Mouse (Mus musculus): ENCODE results near the gene Fam110a. TPM values are rescaled to one million over a fixed set of nuclear protein-coding genes. Genes with fewer than 3 reads are reported as not detected.

The Fam110a gene
- polyA plus RNA-seq, 1 experiment, result 29.5 TPM

DNA sequence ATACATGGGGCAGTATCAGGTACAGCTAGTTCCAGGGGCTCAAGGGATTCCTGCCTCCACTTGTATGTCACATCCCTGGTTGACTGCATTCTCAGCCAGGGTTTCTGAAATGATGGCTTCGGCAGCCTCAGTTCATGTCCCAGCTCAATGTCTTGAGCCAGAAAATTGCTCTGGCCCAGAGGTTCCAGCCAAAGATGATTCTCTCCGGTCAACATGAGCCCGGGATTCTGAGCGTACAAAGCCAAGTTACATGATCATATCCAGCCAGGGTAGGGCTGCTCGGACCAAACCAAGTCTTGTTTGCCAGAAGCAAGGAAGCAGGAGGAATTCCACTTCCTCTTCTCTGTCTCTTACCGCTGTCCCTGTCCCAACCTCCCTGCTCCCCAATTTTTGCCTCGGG is 31.7 kb downstream of the Fam110a start:
- Histone ChIP-seq H3K4me3 (replicated peaks) (no peak overlapping the region), H3K9me3 (no peaks in the 10 kb centered on the region), H3K4me1 (peaks cover 10% of the 10 kb centered on the region), H3K27me3 (replicated peaks) (peaks cover 22% of the 10 kb centered on the region), H3K36me3 (replicated peaks; ENCODE audit: low read length) (no peaks in the 10 kb centered on the region)
- TF ChIP-seq GATA1 (IDR thresholded peaks at IDR 0.05; ENCODE audit: borderline replicate concordance, low read length), result no peak
- TF ChIP-seq FLI1 (IDR thresholded peaks at IDR 0.05; ENCODE audit: low read length), result no peak

DNA sequence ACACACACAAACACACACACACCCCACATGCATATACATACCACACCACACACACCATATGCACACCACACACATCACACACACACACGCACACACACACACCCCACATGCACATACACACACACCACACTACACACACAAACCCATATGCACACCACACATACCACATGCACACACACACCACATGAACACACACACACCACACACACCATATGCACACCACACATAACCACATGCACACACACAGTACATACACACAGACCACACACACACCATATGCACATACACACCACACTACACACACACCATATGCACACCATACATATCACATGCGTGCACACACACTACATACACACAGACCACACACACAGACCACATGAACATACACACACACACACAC is 32.4 kb downstream of the Fam110a start:
- H3K27me3 ChIP-seq (replicated peaks), result peaks cover 25% of the 10 kb centered on the region
- H3K36me3 ChIP-seq (replicated peaks; ENCODE audit: low read length), result no peaks in the 10 kb centered on the region
- H3K9me3 ChIP-seq, result no peaks in the 10 kb centered on the region
- peaks cover 10% of the 10 kb centered on the region for H3K4me1 ChIP-seq
- H3K4me3 ChIP-seq (replicated peaks), result peak overlapping the region; percentile 21
- TF ChIP-seq GATA1 (IDR thresholded peaks at IDR 0.05; ENCODE audit: borderline replicate concordance, low read length), result peak; percentile 43; the same call in 1 of the 3 replicates
- no peak for TF ChIP-seq FLI1 (IDR thresholded peaks at IDR 0.05; ENCODE audit: low read length)

DNA sequence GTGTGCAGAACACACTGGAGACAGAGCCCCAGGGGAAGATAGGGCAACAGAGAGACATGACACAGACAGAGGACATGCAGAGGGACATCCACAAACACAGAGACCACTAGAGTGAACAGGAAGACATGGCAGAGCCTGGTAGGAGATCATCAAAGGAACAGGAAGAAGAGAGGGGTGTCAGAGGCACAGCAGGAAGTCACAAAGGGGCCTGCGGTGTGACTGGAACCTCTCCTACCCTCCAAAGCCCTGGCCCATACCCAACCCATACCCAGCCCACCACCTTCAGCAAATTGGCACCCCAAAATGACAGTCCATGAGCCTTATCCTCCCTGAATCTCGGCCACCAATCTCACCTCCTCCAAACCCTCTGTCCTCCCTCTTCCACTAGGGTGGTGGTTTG is 35.9 kb downstream of the Fam110a start:
- peaks cover 10% of the 10 kb centered on the region for H3K4me1 ChIP-seq
- no peak overlapping the region for H3K4me3 ChIP-seq (replicated peaks)
- no peak for TF ChIP-seq GATA1 (IDR thresholded peaks at IDR 0.05; ENCODE audit: borderline replicate concordance, low read length)
- no peak for TF ChIP-seq FLI1 (IDR thresholded peaks at IDR 0.05; ENCODE audit: low read length)
- H3K27me3 ChIP-seq (replicated peaks), result peaks cover 33% of the 10 kb centered on the region
- no peaks in the 10 kb centered on the region for H3K9me3 ChIP-seq
- no peaks in the 10 kb centered on the region for H3K36me3 ChIP-seq (replicated peaks; ENCODE audit: low read length)

GRCm38 (mm10) chr2:151941269-151941668 is 38.8 kb downstream of the Fam110a start:
- no peaks in the 10 kb centered on the region for H3K36me3 ChIP-seq (replicated peaks; ENCODE audit: low read length)
- no peak overlapping the region for H3K4me3 ChIP-seq (replicated peaks)
- H3K27me3 ChIP-seq (replicated peaks), result peaks cover 35% of the 10 kb centered on the region
- TF ChIP-seq GATA1 (IDR thresholded peaks at IDR 0.05; ENCODE audit: borderline replicate concordance, low read length), result no peak
- TF ChIP-seq FLI1 (IDR thresholded peaks at IDR 0.05; ENCODE audit: low read length), result no peak
- H3K4me1 ChIP-seq, result peaks cover 10% of the 10 kb centered on the region
- H3K9me3 ChIP-seq, result no peaks in the 10 kb centered on the region

DNA sequence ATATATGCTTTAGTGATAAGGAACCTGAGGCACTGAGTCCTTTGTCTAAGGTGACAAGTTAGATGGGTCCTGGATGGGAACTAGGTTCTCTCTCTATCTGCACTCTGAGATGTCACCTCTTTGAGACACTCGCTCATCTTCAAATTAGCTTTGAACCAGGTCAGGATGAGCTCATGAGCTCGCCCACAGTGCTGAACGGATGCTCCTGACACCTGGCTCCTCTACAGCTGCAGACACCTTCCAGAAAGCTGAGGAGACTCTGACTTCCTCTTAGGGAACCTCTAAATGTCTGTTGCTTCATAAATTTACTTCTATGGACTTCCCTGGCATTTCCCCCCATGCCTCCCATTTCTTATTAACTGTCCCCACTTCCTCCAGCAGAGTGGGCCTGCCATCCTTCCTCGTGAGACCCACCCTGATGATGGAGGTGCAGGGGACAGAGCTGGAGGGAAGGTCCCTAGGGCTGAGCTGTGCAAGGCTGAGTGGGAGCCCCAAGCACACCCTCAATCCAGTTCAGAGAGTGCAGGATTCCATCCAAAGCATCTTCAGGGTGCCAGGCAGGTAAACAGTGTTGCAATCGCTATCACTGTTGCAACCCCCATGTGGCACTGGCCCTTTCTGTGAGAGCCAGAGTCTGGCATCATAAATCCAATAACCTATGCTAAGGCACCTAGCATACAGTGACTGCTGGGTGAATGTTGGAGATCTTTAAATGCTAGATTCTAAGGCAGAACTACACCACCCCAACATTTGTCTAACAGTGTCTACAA is 40.2 kb downstream of the Fam110a start:
- H3K4me3 ChIP-seq (replicated peaks), result no peak overlapping the region
- H3K36me3 ChIP-seq (replicated peaks; ENCODE audit: low read length), result no peaks in the 10 kb centered on the region
- TF ChIP-seq FLI1 (IDR thresholded peaks at IDR 0.05; ENCODE audit: low read length) (no peak), GATA1 (IDR thresholded peaks at IDR 0.05; ENCODE audit: borderline replicate concordance, low read length) (no peak)
- H3K9me3 ChIP-seq, result no peaks in the 10 kb centered on the region
- peaks cover 35% of the 10 kb centered on the region for H3K27me3 ChIP-seq (replicated peaks)
- peaks cover 10% of the 10 kb centered on the region for H3K4me1 ChIP-seq

DNA sequence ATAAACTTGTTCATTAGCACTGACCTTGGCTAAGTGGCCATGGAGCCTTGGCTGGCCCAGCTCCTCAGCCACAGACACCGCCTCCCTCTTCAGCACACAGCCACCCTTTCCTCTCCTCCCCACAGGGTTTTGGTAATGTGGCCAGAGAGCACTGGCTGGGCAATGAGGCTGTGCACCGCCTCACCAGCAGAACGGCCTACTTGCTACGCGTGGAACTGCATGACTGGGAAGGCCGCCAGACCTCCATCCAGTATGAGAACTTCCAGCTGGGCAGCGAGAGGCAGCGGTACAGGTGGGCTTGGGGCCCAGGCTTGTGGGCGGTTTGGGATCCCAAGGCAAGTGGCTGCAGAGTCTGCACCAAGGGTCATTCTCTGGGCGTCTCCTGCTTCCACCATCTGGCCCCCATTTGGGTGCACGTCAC is 41.2 kb downstream of the Fam110a start:
- TF ChIP-seq GATA1 (IDR thresholded peaks at IDR 0.05; ENCODE audit: borderline replicate concordance, low read length) (no peak), FLI1 (IDR thresholded peaks at IDR 0.05; ENCODE audit: low read length) (no peak)
- H3K4me1 ChIP-seq, result peaks cover 2% of the 10 kb centered on the region
- H3K9me3 ChIP-seq, result no peaks in the 10 kb centered on the region
- H3K27me3 ChIP-seq (replicated peaks), result peaks cover 29% of the 10 kb centered on the region
- no peaks in the 10 kb centered on the region for H3K36me3 ChIP-seq (replicated peaks; ENCODE audit: low read length)
- no peak overlapping the region for H3K4me3 ChIP-seq (replicated peaks)

GRCm38 (mm10) chr2:151937893-151938292 is 42.1 kb downstream of the Fam110a start:
- no peaks in the 10 kb centered on the region for H3K36me3 ChIP-seq (replicated peaks; ENCODE audit: low read length)
- no peak for TF ChIP-seq FLI1 (IDR thresholded peaks at IDR 0.05; ENCODE audit: low read length)
- no peak for TF ChIP-seq GATA1 (IDR thresholded peaks at IDR 0.05; ENCODE audit: borderline replicate concordance, low read length)
- H3K9me3 ChIP-seq, result no peaks in the 10 kb centered on the region
- no peaks in the 10 kb centered on the region; the same call in 1 of the 2 replicates for H3K4me1 ChIP-seq
- H3K27me3 ChIP-seq (replicated peaks), result peaks cover 24% of the 10 kb centered on the region
- no peak overlapping the region for H3K4me3 ChIP-seq (replicated peaks)

GRCm38 (mm10) chr2:151930389-151931074 is 49.5 kb downstream of the Fam110a start:
- Histone ChIP-seq H3K27me3 (replicated peaks) (peaks cover 49% of the 10 kb centered on the region), H3K4me3 (replicated peaks) (no peak overlapping the region), H3K4me1 (no peaks in the 10 kb centered on the region), H3K36me3 (replicated peaks; ENCODE audit: low read length) (no peaks in the 10 kb centered on the region), H3K9me3 (peaks cover 6% of the 10 kb centered on the region; the same call in 1 of the 2 replicates)
- TF ChIP-seq FLI1 (IDR thresholded peaks at IDR 0.05; ENCODE audit: low read length) (no peak), GATA1 (IDR thresholded peaks at IDR 0.05; ENCODE audit: borderline replicate concordance, low read length) (no peak)

GRCm38 (mm10) chr2:151927103-151927502 is 52.9 kb downstream of the Fam110a start:
- no peaks in the 10 kb centered on the region for H3K4me1 ChIP-seq
- TF ChIP-seq FLI1 (IDR thresholded peaks at IDR 0.05; ENCODE audit: low read length), result no peak
- no peak for TF ChIP-seq GATA1 (IDR thresholded peaks at IDR 0.05; ENCODE audit: borderline replicate concordance, low read length)
- peaks cover 6% of the 10 kb centered on the region; the same call in 1 of the 2 replicates for H3K9me3 ChIP-seq
- peaks cover 60% of the 10 kb centered on the region for H3K27me3 ChIP-seq (replicated peaks)
- H3K36me3 ChIP-seq (replicated peaks; ENCODE audit: low read length), result no peaks in the 10 kb centered on the region
- peak overlapping the region; percentile 17 for H3K4me3 ChIP-seq (replicated peaks)

DNA sequence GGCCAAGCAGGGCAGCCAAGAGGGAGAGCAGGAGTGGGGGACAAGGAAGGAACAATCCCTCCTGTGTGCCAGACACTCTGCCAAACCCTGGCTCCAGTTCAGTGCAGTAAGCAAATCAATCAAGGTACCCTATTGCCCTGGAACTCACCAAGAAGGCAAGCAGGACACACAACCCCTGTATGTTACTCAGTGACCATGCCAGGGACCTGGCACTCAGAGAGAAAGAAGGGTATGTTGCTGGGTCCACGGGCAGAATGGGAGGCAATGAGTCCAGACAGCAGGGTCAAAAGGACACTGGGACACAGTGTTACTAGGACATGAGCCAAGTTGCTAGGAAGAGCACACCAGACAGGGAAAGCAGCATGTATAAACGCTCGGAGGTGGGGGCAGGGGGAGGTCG is 54.3 kb downstream of the Fam110a start:
- no peaks in the 10 kb centered on the region for H3K4me1 ChIP-seq
- H3K4me3 ChIP-seq (replicated peaks), result no peak overlapping the region
- H3K27me3 ChIP-seq (replicated peaks), result peaks cover 58% of the 10 kb centered on the region
- no peaks in the 10 kb centered on the region for H3K36me3 ChIP-seq (replicated peaks; ENCODE audit: low read length)
- TF ChIP-seq FLI1 (IDR thresholded peaks at IDR 0.05; ENCODE audit: low read length) (no peak), GATA1 (IDR thresholded peaks at IDR 0.05; ENCODE audit: borderline replicate concordance, low read length) (no peak)
- H3K9me3 ChIP-seq, result peaks cover 6% of the 10 kb centered on the region; the same call in 1 of the 2 replicates

Measured in megakaryocyte, embryonic 14.5 days (primary cell).